Comparison of ENCODE assay signal across 20 mouse cellular contexts in the genomic region with DNA sequence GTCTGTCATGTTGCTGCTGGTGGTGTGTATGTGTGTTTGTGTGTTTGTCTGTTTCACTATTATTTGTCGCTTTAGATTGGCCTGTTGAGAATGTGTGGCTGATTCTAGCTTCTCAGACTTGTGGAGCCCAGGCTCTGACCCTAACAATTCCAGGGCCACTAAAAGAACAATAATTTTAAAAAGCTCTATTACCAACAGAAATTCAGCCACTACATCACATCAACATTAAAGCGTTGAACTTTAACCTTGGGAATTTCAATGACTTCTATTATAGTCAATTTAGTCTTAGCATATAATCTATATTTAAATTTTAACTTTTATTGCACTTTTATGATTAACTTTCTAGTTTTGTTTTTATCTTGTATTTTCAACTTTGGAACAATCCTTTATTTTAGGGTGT.
DNase-seq lines count a peak whose midpoint lies in the region; ATAC-seq and TF ChIP-seq lines count a peak whose summit lies in the region.
"Had no signal": no experiment of that assay in that cellular context is flagged by ENCODE, and none has a peak within 500 bp of the region (broad histone marks: within the 10 kb centered on the region; RNA-seq: fewer than 3 reads in every experiment).

No protein-coding gene starts in this region.

- H3K27ac ChIP-seq in intestine, embryonic 15.5 days, result 0 out of 2 replicates have a peak overlapping the region, but pooled peaks have one; percentile 22
- H3K27ac ChIP-seq in intestine, postnatal 0 days (ENCODE audit: low read depth, low read length), result no peak overlapping the region
- H3K27ac ChIP-seq in intestine, embryonic 16.5 days (ENCODE audit: low read length), result peak overlapping the region; percentile 23; the same call in 1 of the 2 replicates
- H3K27ac ChIP-seq in small intestine, adult 2 months (ENCODE audit: insufficient read depth, low read depth, low read length), result peak overlapping the region; percentile 59; the same call in 1 of the 2 replicates

- H3K4me1 ChIP-seq in intestine, embryonic 15.5 days (replicated peaks), result 0 out of 2 replicates have a peak, but pooled peaks cover 2% of the 10 kb centered on the region
- peaks cover 4% of the 10 kb centered on the region; the same call in 1 of the 2 replicates for H3K4me1 ChIP-seq in intestine, postnatal 0 days (replicated peaks; ENCODE audit: control insufficient read depth, insufficient read depth, low read length)
- H3K4me1 ChIP-seq in intestine, embryonic 16.5 days (ENCODE audit: control insufficient read depth, insufficient read depth, low read length), result peaks cover 9% of the 10 kb centered on the region; the same call in 1 of the 2 replicates
- peaks cover 12% of the 10 kb centered on the region for H3K4me1 ChIP-seq in small intestine, adult 2 months (ENCODE audit: control insufficient read depth, insufficient read depth, insufficient read length, low read length)

- peak; percentile 63 for ATAC-seq in intestine, embryonic 15.5 days
- ATAC-seq in intestine, postnatal 0 days, result no peak
- peak; percentile 65 for ATAC-seq in intestine, embryonic 16.5 days
- ATAC-seq: activated CD4-positive, CD25-positive, alpha-beta regulatory T cell, adult 4 months; CD4-positive, CD25-positive, alpha-beta regulatory T cell, adult 4 months; Patski had no signal

- TF ChIP-seq CTCF in intestine, postnatal 0 days (IDR thresholded peaks at IDR 0.05; ENCODE audit: low read depth), result no peak
- TF ChIP-seq CTCF in small intestine, adult 2 months (IDR thresholded peaks at IDR 0.05; ENCODE audit: extremely low read depth, insufficient read length, insufficient replicate concordance, low read depth, low read length), result no peak

- H3K9me3 ChIP-seq in intestine, embryonic 15.5 days, result no peaks in the 10 kb centered on the region
- no peaks in the 10 kb centered on the region for H3K9me3 ChIP-seq in intestine, postnatal 0 days (ENCODE audit: control insufficient read depth)
- H3K9me3 ChIP-seq in intestine, embryonic 16.5 days (ENCODE audit: control insufficient read depth, low read length), result no peaks in the 10 kb centered on the region
- H3K9me3 ChIP-seq: G1E had no signal

- no peaks in the 10 kb centered on the region for H3K36me3 ChIP-seq in intestine, embryonic 15.5 days
- no peaks in the 10 kb centered on the region for H3K36me3 ChIP-seq in intestine, postnatal 0 days (ENCODE audit: control insufficient read depth, insufficient read depth)
- H3K36me3 ChIP-seq in intestine, embryonic 16.5 days (ENCODE audit: control insufficient read depth, insufficient read depth, low read length), result no peaks in the 10 kb centered on the region
- no peaks in the 10 kb centered on the region for H3K36me3 ChIP-seq in small intestine, adult 2 months (ENCODE audit: control insufficient read depth, insufficient read depth, low read length)
- H3K36me3 ChIP-seq: G1E had no signal

- H3K9ac ChIP-seq in intestine, embryonic 15.5 days, result no peak overlapping the region
- no peak overlapping the region for H3K9ac ChIP-seq in intestine, postnatal 0 days (ENCODE audit: low read depth, low read length)
- no peak overlapping the region for H3K9ac ChIP-seq in intestine, embryonic 16.5 days (ENCODE audit: low read depth, low read length)

- no peak overlapping the region for H3K4me3 ChIP-seq in intestine, embryonic 15.5 days (replicated peaks)
- H3K4me3 ChIP-seq in intestine, postnatal 0 days (ENCODE audit: low read depth, low read length), result no peak overlapping the region
- no peak overlapping the region for H3K4me3 ChIP-seq in intestine, embryonic 16.5 days (ENCODE audit: low read length)
- no peak overlapping the region for H3K4me3 ChIP-seq in small intestine, adult 2 months (ENCODE audit: low read depth, low read length)

- TF ChIP-seq POLR2A in small intestine, adult 2 months (IDR thresholded peaks at IDR 0.05; ENCODE audit: low read depth, low read length), result no peak

- 82% methylated on average over 2 of the region's 2 CpGs for WGBS in intestine, embryonic 15.5 days
- 67% methylated on average over 2 of the region's 2 CpGs for WGBS in intestine, postnatal 0 days
- WGBS in intestine, embryonic 16.5 days, result 82% methylated on average over 2 of the region's 2 CpGs
- WGBS in small intestine, adult 2 months, result 36% methylated on average over 2 of the region's 2 CpGs

- DNase-seq in retina, postnatal 1 day, result no peak
- no peak for DNase-seq in right cerebral cortex, adult 18-20 months
- DNase-seq: adrenal gland, adult 2 months; adrenal gland, adult 8-10 months; adrenal gland, postnatal 10 days; adrenal gland, postnatal 14 days; adrenal gland, postnatal 25 days; B cell, adult 2 months; cerebellum, adult 11 months; cerebellum, adult 11-12 months; cerebellum, adult 18-20 months had no signal

- no peak overlapping the region for H3K4me2 ChIP-seq in intestine, embryonic 15.5 days (replicated peaks)
- no peak overlapping the region for H3K4me2 ChIP-seq in intestine, postnatal 0 days (replicated peaks; ENCODE audit: low read depth)
- no peak overlapping the region for H3K4me2 ChIP-seq in intestine, embryonic 16.5 days (ENCODE audit: low read depth, low read length)

- H3K27me3 ChIP-seq in intestine, embryonic 15.5 days (replicated peaks), result no peaks in the 10 kb centered on the region
- no peaks in the 10 kb centered on the region for H3K27me3 ChIP-seq in intestine, postnatal 0 days (replicated peaks; ENCODE audit: control insufficient read depth, insufficient read depth, low read length)
- no peaks in the 10 kb centered on the region for H3K27me3 ChIP-seq in intestine, embryonic 16.5 days (replicated peaks; ENCODE audit: control insufficient read depth, insufficient read depth, low read length)
- no peaks in the 10 kb centered on the region for H3K27me3 ChIP-seq in small intestine, adult 2 months (ENCODE audit: control insufficient read depth, insufficient read depth, low read length)
- H3K27me3 ChIP-seq: CH12.LX, Patski had no signal
